Comparison of ENCODE assay signal across 8 mouse cellular contexts in the genomic region with DNA sequence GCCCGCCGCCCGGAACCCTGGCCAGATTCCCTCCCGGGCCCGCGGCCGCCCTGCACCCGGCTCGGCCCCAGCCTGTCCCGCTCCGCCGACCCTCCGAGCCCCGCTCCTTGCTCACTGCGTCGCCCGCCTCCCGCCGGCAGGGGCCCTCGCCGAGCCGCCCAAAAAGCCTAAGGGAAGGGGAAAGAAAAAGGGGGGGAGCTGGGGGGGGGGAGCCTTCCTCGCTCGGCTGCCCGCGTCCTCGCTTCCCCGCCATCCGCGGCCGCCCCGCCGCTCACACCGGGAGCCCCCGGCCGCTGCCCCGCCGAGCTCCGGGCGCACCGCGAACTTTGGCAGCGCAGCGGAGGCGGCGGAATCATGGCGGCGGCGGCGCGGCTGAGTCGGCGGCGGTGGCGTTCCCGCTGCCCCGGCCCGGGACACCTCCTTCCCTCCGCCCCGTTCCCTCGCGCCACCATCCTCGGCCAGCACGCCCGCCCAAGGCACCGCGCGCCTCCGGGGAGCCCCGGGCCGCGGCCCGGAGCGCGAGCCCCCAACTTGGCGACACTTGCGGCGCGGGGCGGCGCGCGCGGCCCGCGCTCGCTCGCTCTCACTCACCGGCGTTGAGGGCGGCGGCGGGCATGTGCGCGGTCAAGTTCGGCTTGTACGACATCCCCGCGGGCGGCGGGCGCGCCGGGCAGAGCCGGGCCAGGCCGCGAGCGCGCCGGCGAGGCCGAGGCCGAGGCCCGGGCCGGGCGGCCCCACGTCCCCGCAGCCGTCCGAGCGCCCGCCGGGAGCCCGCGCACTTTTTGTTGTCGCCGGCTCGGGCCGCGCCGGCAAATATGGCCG. TPM values are rescaled to one million over a fixed set of nuclear protein-coding genes. Genes with fewer than 3 reads are reported as not detected.
A peak's percentile ranks its signal among the peaks of the same experiment; 100 is the strongest.
DNase-seq lines count a peak whose midpoint lies in the region.

No protein-coding gene starts in this region.

- peak overlapping the region; percentile 100 for H3K27ac ChIP-seq in heart, embryonic 10.5 days

- no peaks in the 10 kb centered on the region for H3K27me3 ChIP-seq in heart, embryonic 10.5 days (ENCODE audit: insufficient read depth, poor library complexity, severe bottlenecking)

- H3K9me3 ChIP-seq in heart, embryonic 10.5 days = no peaks in the 10 kb centered on the region

- under 1% methylated on average over 111 of the region's 132 CpGs for WGBS in heart, embryonic 10.5 days

- DNase-seq in right cerebral cortex, adult 18-20 months = peak; percentile 56
- no peak for DNase-seq in right cerebral cortex, postnatal 36 days (ENCODE audit: low spot score in 2 of 2)
- DNase-seq in embryo, embryonic 9.5 days (ENCODE audit: extremely low spot score) = peak; percentile 39
- peak; percentile 86 for DNase-seq in heart, embryonic 10.5 days (ENCODE audit: low spot score)
- peak; percentile 44 for DNase-seq in kidney, adult 9 months
- peak; percentile 83 for DNase-seq in lung, postnatal 10 days
- DNase-seq in ovary, postnatal 14 days (ENCODE audit: low spot score) = peak; percentile 55
- DNase-seq in urinary bladder, adult 2 months (ENCODE audit: low spot score) = peak; percentile 49

- H3K4me3 ChIP-seq in heart, embryonic 10.5 days = peak overlapping the region; percentile 100

- peaks cover 27% of the 10 kb centered on the region for H3K4me1 ChIP-seq in heart, embryonic 10.5 days

- H3K36me3 ChIP-seq in heart, embryonic 10.5 days = peaks cover 23% of the 10 kb centered on the region

RNA-seq across cellular contexts. Expression of a gene that starts 8.9 kb away (rescaled TPM):
- polyA plus RNA-seq in heart, embryonic 10.5 days (2016; fragmentation: Nextera tagmentation; extraction: Ambion mirVana) = 34.4 and 43.7 TPM in 2 replicates
- polyA plus RNA-seq in urinary bladder, adult 2 months (2012; rRNA removed) = 106 and 119 TPM in 2 replicates

RNA-seq across cellular contexts. Expression of a gene that starts 26.0 kb away (rescaled TPM):
- polyA plus RNA-seq in heart, embryonic 10.5 days (2016; fragmentation: Nextera tagmentation; extraction: Ambion mirVana) = 22.1 and 22.9 TPM in 2 replicates
- polyA plus RNA-seq in urinary bladder, adult 2 months (2012; rRNA removed) = 9.1 and 9.6 TPM in 2 replicates

RNA-seq across cellular contexts. Expression of a gene that starts 26.2 kb away (rescaled TPM):
- 15.6 and 20.5 TPM in 2 replicates for polyA plus RNA-seq in heart, embryonic 10.5 days (2016; fragmentation: Nextera tagmentation; extraction: Ambion mirVana)
- polyA plus RNA-seq in urinary bladder, adult 2 months (2012; rRNA removed) = 7.2 and 7.7 TPM in 2 replicates

Comparison
In these comparisons a context has a peak if more than half of its experiments do, and no peak if none do; other contexts are left out.
1. DNase-seq: peak in right cerebral cortex, adult 18-20 months (single experiment), embryo, embryonic 9.5 days (single experiment), heart, embryonic 10.5 days (single experiment), kidney, adult 9 months (single experiment), lung, postnatal 10 days (single experiment), ovary, postnatal 14 days (single experiment) and urinary bladder, adult 2 months (single experiment); none in right cerebral cortex, postnatal 36 days (0 of 2).